Mouse (Mus musculus) cerebellum, adult (tissue): ENCODE measurements around the gene Nxnl1.
A peak's percentile ranks its signal among the peaks of the same experiment; 100 is the strongest.

ENCODE experiments used
- ATAC-seq: cut with Nextera tagmentation; 2 replicates; pipeline ENCODE4 v1.9.2; 2017; ENCODE audit warnings: mild to moderate bottlenecking, moderate library complexity, mixed read lengths; ENCODE audit not compliant: insufficient number of reproducible peaks, low FRiP score, low TSS enrichment

The Nxnl1 gene

DNA sequence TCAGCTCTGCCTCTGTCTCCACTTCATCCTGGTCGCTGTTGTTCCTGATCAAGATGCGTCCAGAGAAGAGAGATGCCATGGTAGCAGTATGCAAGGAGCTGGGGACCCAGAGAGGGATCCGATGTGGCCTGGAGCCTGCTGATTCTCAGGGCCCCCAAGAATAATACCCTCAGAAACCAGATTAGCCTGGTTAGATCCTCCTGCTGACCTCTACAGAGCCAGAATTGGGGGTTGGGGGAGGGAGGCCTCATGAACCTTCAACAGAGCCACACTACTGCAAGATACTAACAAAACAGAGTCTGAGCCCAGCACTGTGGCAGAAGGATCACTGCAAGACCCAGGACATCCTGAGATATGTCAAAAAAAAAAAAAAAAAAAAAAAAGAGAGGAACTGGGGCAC, at the start of gene Nxnl1:
Gene Nxnl1 (minus strand): TSS at position 101 of the 400 bp plus-strand sequence.
- no peak for ATAC-seq

DNA sequence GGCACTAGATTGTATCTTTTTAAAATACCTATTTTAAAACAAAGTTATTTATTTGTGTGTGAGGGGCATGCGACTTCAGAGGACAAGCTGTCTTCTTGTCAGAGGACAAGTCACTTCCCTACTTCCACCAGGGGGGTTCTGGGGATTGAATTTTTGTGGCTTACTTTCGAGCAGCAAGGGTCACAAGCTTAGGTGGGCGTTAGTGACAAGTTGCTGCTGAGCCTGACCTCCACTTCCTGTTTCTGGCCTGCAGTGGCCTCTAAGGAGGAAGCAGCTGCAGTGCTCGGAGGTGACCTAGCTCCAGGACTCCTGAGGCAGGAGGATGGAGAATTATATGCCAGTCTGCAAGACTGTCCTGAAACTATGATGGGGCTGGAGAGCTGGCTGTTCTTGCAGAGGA, 47.0 kb upstream of the Nxnl1 start:
- no peak for ATAC-seq

DNA sequence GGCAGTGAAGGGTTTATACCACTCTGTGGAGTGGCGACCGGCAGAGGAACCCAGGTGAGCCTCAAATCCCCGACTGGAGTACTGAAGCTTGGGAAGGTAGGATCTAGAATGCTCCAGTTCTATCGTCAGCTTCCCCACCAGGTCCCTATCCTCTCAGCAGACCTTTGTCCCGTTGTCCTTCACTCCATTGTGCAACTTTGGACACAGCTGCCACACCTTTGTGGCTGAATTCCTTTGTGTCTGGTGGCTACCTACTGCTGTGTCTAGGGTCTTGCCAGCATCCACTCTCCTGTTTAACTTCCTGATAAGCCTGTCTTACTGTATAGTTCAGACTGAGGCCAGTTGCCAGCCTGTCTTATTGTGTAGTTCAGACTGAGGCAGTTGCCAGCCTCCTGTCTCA, 45.7 kb upstream of the Nxnl1 start:
- no peak for ATAC-seq

DNA sequence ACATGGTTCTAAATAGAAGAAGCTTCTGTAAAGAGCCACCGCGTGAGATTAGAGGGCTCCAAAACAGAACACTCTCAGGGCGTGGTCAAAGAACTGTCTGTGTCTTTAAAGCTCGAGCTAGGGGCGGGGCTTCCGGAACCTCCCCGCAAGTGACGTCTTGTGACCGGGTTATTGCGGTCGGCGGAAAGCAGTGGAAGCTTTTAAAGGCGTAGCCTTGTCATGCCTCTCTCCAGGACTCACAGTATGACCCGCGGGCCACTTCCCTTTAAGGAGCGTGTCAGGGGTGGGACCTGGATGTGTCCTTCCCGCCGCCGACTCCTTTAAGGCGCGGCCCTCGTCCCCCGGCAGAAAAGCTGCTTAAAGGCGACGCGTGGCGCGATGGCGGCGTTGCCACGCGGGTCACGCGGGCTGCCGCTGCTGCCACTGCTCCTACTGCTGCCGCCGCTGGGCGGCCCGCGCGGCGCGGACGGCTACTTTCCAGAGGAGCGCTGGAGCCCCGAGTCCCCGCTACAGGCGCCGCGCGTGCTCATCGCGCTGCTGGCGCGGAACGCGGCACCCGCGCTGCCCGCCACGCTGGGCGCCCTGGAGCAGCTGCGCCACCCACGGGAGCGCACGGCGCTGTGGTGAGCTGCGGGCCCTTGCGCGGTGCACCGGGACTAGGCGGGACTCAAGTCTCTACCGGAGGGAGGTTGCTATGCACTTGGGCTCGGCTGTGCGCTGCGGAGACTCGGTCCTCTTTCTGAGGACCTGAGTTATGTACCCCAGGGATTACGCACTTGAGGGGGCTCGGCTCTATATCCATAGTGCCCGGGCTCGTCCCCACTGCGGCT, 44.6 kb upstream of the Nxnl1 start, which contains the start of gene Colgalt1:
Gene Colgalt1 (plus strand): TSS at position 177 of the 830 bp plus-strand sequence.
- peak; percentile 99 for ATAC-seq

GRCm38 (mm10) chr8:71604021-71604420, 37.6 kb upstream of the Nxnl1 start:
- no peak for ATAC-seq

GRCm38 (mm10) chr8:71602666-71603334, 36.4 kb upstream of the Nxnl1 start:
- no peak for ATAC-seq

DNA sequence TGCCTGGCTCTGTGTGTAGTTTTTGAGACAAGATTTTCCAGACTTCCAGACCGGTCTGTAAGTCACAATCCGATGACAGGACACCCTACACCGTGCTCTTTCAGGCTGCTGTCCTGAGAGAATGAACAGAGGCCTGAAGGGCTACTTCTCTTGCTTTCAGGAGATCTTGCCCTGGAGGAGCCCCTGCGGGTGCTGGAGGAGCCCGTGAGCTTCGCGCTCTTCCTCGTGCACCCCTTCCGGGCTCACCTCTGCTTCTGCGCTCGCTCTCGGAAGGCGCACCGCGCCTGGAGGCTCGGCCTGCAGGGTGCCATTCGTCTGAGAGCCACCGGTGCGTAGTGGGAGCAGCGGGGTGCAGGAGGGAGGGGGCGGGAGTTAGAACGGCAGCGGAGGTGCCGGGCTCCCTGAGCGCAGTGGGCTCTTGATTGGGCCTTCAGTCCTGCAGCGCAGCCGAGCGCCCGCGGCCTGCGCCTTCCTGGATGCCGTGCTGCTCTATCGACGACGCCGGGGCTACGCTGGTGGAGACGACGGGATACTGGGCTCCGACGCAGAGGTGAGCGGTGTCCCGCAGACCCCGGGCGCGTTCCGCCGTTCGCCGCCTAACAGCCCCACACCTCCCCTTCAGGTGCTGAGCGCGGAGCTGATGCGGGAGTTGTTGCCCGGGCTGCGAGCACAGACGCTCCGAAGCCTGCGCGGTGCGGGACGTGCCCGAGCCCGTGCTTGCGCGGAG, 35.7 kb upstream of the Nxnl1 start:
- no peak for ATAC-seq

DNA sequence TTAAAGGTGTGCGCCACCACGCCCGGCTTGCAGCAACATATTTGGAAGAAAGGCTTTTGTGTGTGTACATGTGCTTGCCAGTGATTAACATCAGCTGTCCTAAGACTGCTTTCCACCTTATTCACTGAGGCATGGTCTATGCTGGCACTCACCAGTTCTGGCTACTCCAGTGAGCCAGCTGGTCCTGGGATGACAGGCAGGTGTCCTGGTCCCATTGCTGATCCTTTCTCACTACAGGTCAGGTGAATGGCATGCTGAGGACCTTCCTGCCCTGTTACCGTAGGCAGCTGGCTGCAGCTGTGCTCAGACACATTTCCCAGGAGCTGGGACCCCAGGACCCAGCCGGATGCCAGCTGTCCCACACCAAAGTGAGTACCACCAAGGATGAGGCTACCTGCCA, 32.4 kb upstream of the Nxnl1 start:
- ATAC-seq, result no peak

- ATAC-seq, result no peak
Measured at GRCm38 (mm10) chr8:71598375-71598774, 32.0 kb upstream of the Nxnl1 start.

GRCm38 (mm10) chr8:71597451-71597850, 31.1 kb upstream of the Nxnl1 start, which contains the start of gene Fam129c:
Gene Fam129c, plus strand, starts transcription at chr8:71597648.
- no peak for ATAC-seq

- ATAC-seq, result no peak
Measured at GRCm38 (mm10) chr8:71596798-71597197, 30.4 kb upstream of the Nxnl1 start.

GRCm38 (mm10) chr8:71596384-71596783, 30.0 kb upstream of the Nxnl1 start:
- no peak for ATAC-seq

DNA sequence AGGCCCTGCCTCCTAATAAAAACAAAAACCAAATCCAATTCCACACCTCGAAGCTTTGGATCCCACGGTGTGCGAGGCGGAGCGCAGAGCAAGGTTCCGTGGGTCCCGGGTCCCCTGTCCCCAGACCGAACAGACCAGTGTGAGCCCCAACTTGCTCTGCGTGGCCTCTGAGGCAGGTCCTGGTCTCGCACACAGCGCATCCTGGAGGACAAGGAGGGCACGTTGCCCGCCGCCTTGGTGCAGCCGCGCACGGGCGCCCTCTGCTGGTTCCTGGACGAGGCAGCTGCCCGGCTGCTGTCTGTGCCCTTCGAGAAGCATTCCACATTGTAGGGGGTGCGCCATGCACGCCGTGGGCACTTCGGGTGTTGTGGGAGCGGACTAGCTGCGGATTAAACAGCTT, 29.5 kb upstream of the Nxnl1 start:
- peak; percentile 32 for ATAC-seq

- no peak for ATAC-seq
Measured at GRCm38 (mm10) chr8:71594324-71594722, 27.9 kb upstream of the Nxnl1 start.

DNA sequence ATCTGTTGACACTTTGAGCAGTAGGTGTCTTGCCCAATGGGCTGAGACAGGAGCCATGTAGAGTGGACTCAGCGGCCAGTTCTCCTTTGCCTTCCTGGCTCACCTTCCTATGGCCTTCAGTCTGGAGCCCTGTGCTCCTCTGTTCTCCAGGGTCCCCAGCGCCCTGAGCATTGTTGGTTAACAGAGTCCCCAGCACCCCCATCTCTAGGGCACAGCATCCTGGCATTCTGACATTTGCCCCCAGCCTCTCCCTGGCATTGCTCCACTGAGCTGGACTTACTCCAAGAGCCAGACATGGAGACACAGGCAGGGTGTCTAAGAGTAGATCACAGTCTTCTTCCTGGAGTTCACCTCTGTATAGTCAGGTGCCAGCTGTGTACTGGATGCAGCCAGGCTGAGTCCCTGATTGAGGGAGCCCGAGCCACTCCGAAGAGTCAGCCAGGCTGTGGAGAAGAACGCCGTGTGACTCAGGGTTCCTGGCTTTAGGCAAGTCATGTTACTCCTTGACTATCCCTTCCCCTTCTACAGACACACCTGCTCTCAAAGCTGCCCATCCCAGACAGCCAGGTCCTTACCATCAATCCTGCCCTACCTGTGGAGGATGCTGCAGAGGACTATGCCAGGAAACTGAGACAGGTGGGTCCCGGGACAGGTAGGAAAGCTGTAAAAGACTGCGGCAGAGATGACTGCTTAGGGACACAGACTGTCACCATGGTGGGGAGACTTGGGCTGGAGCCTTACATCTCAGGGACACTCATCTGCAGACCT, 27.3 kb upstream of the Nxnl1 start:
- no peak for ATAC-seq

GRCm38 (mm10) chr8:71592374-71593170, 26.2 kb upstream of the Nxnl1 start:
- peak; percentile 57 for ATAC-seq

DNA sequence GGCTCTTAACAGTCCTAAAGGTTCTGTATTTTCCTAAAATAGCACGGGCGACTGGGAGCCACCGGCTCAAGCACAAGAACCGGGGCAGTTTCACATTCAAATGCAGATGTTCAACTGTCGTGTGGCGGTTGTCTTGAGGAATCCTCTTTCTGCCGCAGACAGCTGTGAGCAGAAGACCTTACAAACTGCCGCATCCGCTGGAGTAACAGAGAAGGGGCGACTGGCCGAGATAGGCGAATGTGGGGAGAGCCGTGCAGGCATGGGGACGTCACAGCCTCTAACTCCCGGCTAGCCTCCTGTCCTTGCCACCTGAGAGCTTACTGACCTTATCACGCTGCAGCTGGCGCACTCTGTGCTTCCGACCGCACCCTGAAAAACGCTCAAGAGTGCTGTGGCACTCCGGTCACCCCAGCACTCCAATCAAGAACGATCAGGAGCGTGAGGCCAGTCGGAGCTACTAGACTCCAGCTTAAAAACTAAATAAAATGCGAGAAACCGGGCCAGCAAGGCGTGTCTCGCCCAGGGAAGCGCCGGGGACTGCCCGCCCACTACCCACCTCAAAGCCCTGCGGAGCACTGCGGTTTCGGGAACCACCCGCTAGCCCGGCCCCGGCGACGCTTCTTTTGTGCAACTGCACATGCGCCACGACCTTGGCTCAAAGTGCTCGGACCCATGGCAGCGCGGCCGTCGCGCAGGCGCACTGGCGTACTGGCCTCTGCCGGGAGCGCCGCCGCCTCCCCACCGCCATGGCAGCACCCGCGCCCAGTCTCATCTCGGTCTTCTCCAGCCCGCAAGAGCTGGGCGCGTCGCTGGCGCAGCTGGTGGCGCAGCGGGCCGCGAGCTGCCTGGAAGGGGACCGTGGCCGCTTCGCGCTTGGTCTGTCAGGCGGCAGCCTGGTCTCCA, 25.3 kb upstream of the Nxnl1 start, which contains the start of gene Pgls:
Gene Pgls (plus strand): TSS at position 706 of the 903 bp plus-strand sequence.
- peak; percentile 78 for ATAC-seq

DNA sequence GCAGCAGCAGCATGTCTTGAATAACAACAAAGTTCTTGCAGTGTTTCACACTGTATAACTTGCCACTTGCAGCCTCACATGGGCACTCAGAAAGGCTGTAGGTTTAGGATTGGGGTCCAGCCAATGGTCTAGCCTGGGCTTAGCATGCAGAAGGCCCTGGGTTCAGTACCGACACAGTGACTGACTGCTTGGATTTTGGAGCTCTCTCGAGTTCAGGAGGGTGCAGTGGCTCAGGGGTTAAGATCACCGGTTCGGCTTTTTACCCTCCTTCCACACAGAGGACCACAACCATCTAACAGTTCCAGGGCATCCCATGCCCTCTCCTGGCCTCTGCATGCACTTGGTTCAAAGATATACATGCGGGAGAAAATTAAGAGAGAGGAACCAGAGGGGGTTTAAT, 24.6 kb upstream of the Nxnl1 start:
- no peak for ATAC-seq
